Mouse (Mus musculus): Measurements from ENCODE around the gene Sirt1. TPM values are rescaled to one million over a fixed set of nuclear protein-coding genes. Genes with fewer than 3 reads are reported as not detected.
A peak's percentile ranks its signal among the peaks of the same experiment; 100 is the strongest.
"Not testable (repeated sequence)": the region's sequence is repeated elsewhere in the genome, so short reads cannot be mapped to it uniquely, and the experiment has no call there.

Sirt1 gene
- polyA plus RNA-seq, 1 experiment, result 2.4 TPM

- Histone ChIP-seq H3K27me3 (ENCODE audit: control insufficient read depth, insufficient read depth, insufficient read length) (no peaks in the 10 kb centered on the region), H3K4me3 (no peak overlapping the region), H3K79me2 (ENCODE audit: control insufficient read depth, insufficient read depth) (no peaks in the 10 kb centered on the region), H3ac (ENCODE audit: control insufficient read depth, insufficient read length) (no peak overlapping the region), H3K4me2 (ENCODE audit: low read depth) (no peak overlapping the region), H3K36me3 (ENCODE audit: control insufficient read depth, insufficient read depth) (no peaks in the 10 kb centered on the region)
- TF ChIP-seq CEBPB (IDR thresholded peaks at IDR 0.05; ENCODE audit: insufficient read depth, poor library complexity, severe bottlenecking), result no peak
- no peak for TF ChIP-seq REST (IDR thresholded peaks at IDR 0.05; ENCODE audit: insufficient read depth, insufficient read length)
- no peak for TF ChIP-seq POLR2AphosphoS2 (IDR thresholded peaks at IDR 0.05; ENCODE audit: insufficient read length, low read depth)
- no peak for TF ChIP-seq USF1 (IDR thresholded peaks at IDR 0.05; ENCODE audit: low read depth)
- no peak for TF ChIP-seq POLR2A (IDR thresholded peaks at IDR 0.05; ENCODE audit: insufficient read length, low read depth)
- no peak for TF ChIP-seq MAX (IDR thresholded peaks at IDR 0.05; ENCODE audit: low read depth)
- TF ChIP-seq E2F4 (IDR thresholded peaks at IDR 0.05; ENCODE audit: insufficient read depth), result no peak
- no peak for TF ChIP-seq SRF (IDR thresholded peaks at IDR 0.05; ENCODE audit: control insufficient read depth, insufficient read length, low read depth)
- no peak for TF ChIP-seq MYOG (IDR thresholded peaks at IDR 0.05; ENCODE audit: control insufficient read depth in 1 of 3, insufficient read depth in 1 of 3, insufficient read length in 2 of 3, low read depth in 2 of 3)
- TF ChIP-seq MYOD1 (IDR thresholded peaks at IDR 0.05; ENCODE audit: control insufficient read depth in 1 of 3, insufficient read length in 2 of 3, low read depth in 2 of 3), result no peak
- no peak for TF ChIP-seq TCF3 (IDR thresholded peaks at IDR 0.05; ENCODE audit: insufficient read length, low read depth)
- TF ChIP-seq TCF12 (IDR thresholded peaks at IDR 0.05; ENCODE audit: insufficient read depth, poor library complexity, severe bottlenecking), result no peak
Observed at GRCm38 (mm10) chr10:63388948-63389347, 7.4 kb upstream of the Sirt1 start.

GRCm38 (mm10) chr10:63386991-63387390 lies 5.5 kb upstream of the Sirt1 start:
- Histone ChIP-seq H3K4me2 (ENCODE audit: low read depth) (peak overlapping the region; percentile 79), H3ac (ENCODE audit: control insufficient read depth, insufficient read length) (no peak overlapping the region), H3K4me3 (peak overlapping the region; percentile 17), H3K36me3 (ENCODE audit: control insufficient read depth, insufficient read depth) (no peaks in the 10 kb centered on the region), H3K27me3 (ENCODE audit: control insufficient read depth, insufficient read depth, insufficient read length) (no peaks in the 10 kb centered on the region), H3K79me2 (ENCODE audit: control insufficient read depth, insufficient read depth) (no peaks in the 10 kb centered on the region)
- TF ChIP-seq MYOG (IDR thresholded peaks at IDR 0.05; ENCODE audit: control insufficient read depth in 1 of 3, insufficient read depth in 1 of 3, insufficient read length in 2 of 3, low read depth in 2 of 3) (no peak), USF1 (IDR thresholded peaks at IDR 0.05; ENCODE audit: low read depth) (no peak), TCF12 (IDR thresholded peaks at IDR 0.05; ENCODE audit: insufficient read depth, poor library complexity, severe bottlenecking) (no peak), REST (IDR thresholded peaks at IDR 0.05; ENCODE audit: insufficient read depth, insufficient read length) (no peak), CEBPB (IDR thresholded peaks at IDR 0.05; ENCODE audit: insufficient read depth, poor library complexity, severe bottlenecking) (no peak), POLR2A (IDR thresholded peaks at IDR 0.05; ENCODE audit: insufficient read length, low read depth) (no peak), MYOD1 (IDR thresholded peaks at IDR 0.05; ENCODE audit: control insufficient read depth in 1 of 3, insufficient read length in 2 of 3, low read depth in 2 of 3) (no peak), E2F4 (IDR thresholded peaks at IDR 0.05; ENCODE audit: insufficient read depth) (no peak), TCF3 (IDR thresholded peaks at IDR 0.05; ENCODE audit: insufficient read length, low read depth) (no peak), MAX (IDR thresholded peaks at IDR 0.05; ENCODE audit: low read depth) (no peak), POLR2AphosphoS2 (IDR thresholded peaks at IDR 0.05; ENCODE audit: insufficient read length, low read depth) (no peak), SRF (IDR thresholded peaks at IDR 0.05; ENCODE audit: control insufficient read depth, insufficient read length, low read depth) (no peak)

GRCm38 (mm10) chr10:63386444-63386843 lies 4.9 kb upstream of the Sirt1 start:
- H3K36me3 ChIP-seq (ENCODE audit: control insufficient read depth, insufficient read depth), result no peaks in the 10 kb centered on the region
- H3ac ChIP-seq (ENCODE audit: control insufficient read depth, insufficient read length), result no peak overlapping the region
- H3K79me2 ChIP-seq (ENCODE audit: control insufficient read depth, insufficient read depth), result no peaks in the 10 kb centered on the region
- peak overlapping the region; percentile 17 for H3K4me3 ChIP-seq
- H3K27me3 ChIP-seq (ENCODE audit: control insufficient read depth, insufficient read depth, insufficient read length), result no peaks in the 10 kb centered on the region
- TF ChIP-seq POLR2A (IDR thresholded peaks at IDR 0.05; ENCODE audit: insufficient read length, low read depth), result peak; percentile 46
- TF ChIP-seq USF1 (IDR thresholded peaks at IDR 0.05; ENCODE audit: low read depth), result no peak
- TF ChIP-seq MYOG (IDR thresholded peaks at IDR 0.05; ENCODE audit: control insufficient read depth in 1 of 3, insufficient read depth in 1 of 3, insufficient read length in 2 of 3, low read depth in 2 of 3), result no peak
- no peak for TF ChIP-seq TCF3 (IDR thresholded peaks at IDR 0.05; ENCODE audit: insufficient read length, low read depth)
- no peak for TF ChIP-seq REST (IDR thresholded peaks at IDR 0.05; ENCODE audit: insufficient read depth, insufficient read length)
- TF ChIP-seq MAX (IDR thresholded peaks at IDR 0.05; ENCODE audit: low read depth), result no peak
- H3K4me2 ChIP-seq (ENCODE audit: low read depth), result peak overlapping the region; percentile 79

- Histone ChIP-seq H3K4me3 (peak overlapping the region; percentile 17), H3K4me2 (ENCODE audit: low read depth) (peak overlapping the region; percentile 79)
- not testable (repeated sequence) for H3K79me2 ChIP-seq (ENCODE audit: control insufficient read depth, insufficient read depth); H3ac ChIP-seq (ENCODE audit: control insufficient read depth, insufficient read length); H3K27me3 ChIP-seq (ENCODE audit: control insufficient read depth, insufficient read depth, insufficient read length); H3K36me3 ChIP-seq (ENCODE audit: control insufficient read depth, insufficient read depth)
Observed at GRCm38 (mm10) chr10:63385897-63386296, 4.4 kb upstream of the Sirt1 start.

- peak in 2 of 3 experiments; percentile 8 to 40 for TF ChIP-seq MYOD1 (IDR thresholded peaks at IDR 0.05; ENCODE audit: control insufficient read depth in 1 of 3, insufficient read length in 2 of 3, low read depth in 2 of 3)
- no peak for TF ChIP-seq USF1 (IDR thresholded peaks at IDR 0.05; ENCODE audit: low read depth)
- TF ChIP-seq POLR2A (IDR thresholded peaks at IDR 0.05; ENCODE audit: insufficient read length, low read depth), result peak; percentile 85
- no peak for TF ChIP-seq REST (IDR thresholded peaks at IDR 0.05; ENCODE audit: insufficient read depth, insufficient read length)
- peak; percentile 89 for TF ChIP-seq POLR2AphosphoS2 (IDR thresholded peaks at IDR 0.05; ENCODE audit: insufficient read length, low read depth)
- peak within 1 kb of the TSS; percentile 35 for H3K4me3 ChIP-seq
- no peaks in the 10 kb centered on the region for H3K36me3 ChIP-seq (ENCODE audit: control insufficient read depth, insufficient read depth)
Observed at GRCm38 (mm10) chr10:63382372-63383279, 1.1 kb upstream of the Sirt1 start, which contains the start of gene Dnajc12. Gene Dnajc12 (plus strand): TSS chr10:63382443.

More at GRCm38 (mm10) chr10:63382372-63383279, 1.1 kb upstream of the Sirt1 start, which contains the start of gene Dnajc12:
- Histone ChIP-seq H3K79me2 (ENCODE audit: control insufficient read depth, insufficient read depth) (no peaks in the 10 kb centered on the region), H3K27me3 (ENCODE audit: control insufficient read depth, insufficient read depth, insufficient read length) (no peaks in the 10 kb centered on the region), H3ac (ENCODE audit: control insufficient read depth, insufficient read length) (no peak within 1 kb of the TSS), H3K4me2 (ENCODE audit: low read depth) (peak within 1 kb of the TSS; percentile 94)
